Mouse (Mus musculus) embryonic facial prominence, embryonic 12.5 days (tissue): ENCODE results near the gene 1700056E22Rik. TPM values are rescaled to one million over a fixed set of nuclear protein-coding genes. Genes with fewer than 3 reads are reported as not detected.

Experiments used
- ATAC-seq: fragments of 200-750 bp; cut with Nextera tagmentation; 2 replicates; pipeline ENCODE4 v1.8.0; 2017; ENCODE audit not compliant: insufficient number of reproducible peaks, insufficient read depth, low FRiP score, low TSS enrichment
- H3K27ac ChIP-seq: fragments of 300-500 bp; sonication (generic); 2 replicates; pipeline ENCODE4 v1.5.1; 2016; ENCODE audit warnings: mild to moderate bottlenecking
- H3K27me3 ChIP-seq: fragments of 300-500 bp; sonication (generic); 2 replicates; pipeline ENCODE4 v1.6.1; 2016; ENCODE audit warnings: mild to moderate bottlenecking, moderate library complexity
- H3K36me3 ChIP-seq: fragments of 300-500 bp; sonication (generic); 2 replicates; pipeline ENCODE4 v1.6.1; 2016; ENCODE audit warnings: mild to moderate bottlenecking
- H3K4me1 ChIP-seq: fragments of 300-500 bp; sonication (generic); 2 replicates; pipeline ENCODE4 v1.6.1; 2016
- H3K4me2 ChIP-seq: fragments of 300-500 bp; sonication (generic); replicated peaks from 2 replicates; pipeline ENCODE4 v1.6.1; 2016; ENCODE audit warnings: mild to moderate bottlenecking, moderate library complexity
- H3K4me3 ChIP-seq: fragments of 300-500 bp; sonication (generic); 2 replicates; pipeline ENCODE4 v1.5.1; 2016; ENCODE audit warnings: mild to moderate bottlenecking
- H3K9ac ChIP-seq: fragments of 300-500 bp; sonication (generic); 2 replicates; pipeline ENCODE4 v1.6.1; 2016; ENCODE audit warnings: mild to moderate bottlenecking, moderate library complexity
- H3K9me3 ChIP-seq: fragments of 300-500 bp; sonication (generic); 2 replicates; pipeline ENCODE4 v1.6.1; 2016; ENCODE audit warnings: mild to moderate bottlenecking, moderate library complexity
- WGBS: fragments of 180-500 bp; shearing (Covaris S2); methylation state at CpG from one replicate; pipeline ENCODE4 v1.1.7; 2016; 5-methylcytosine and 5-hydroxymethylcytosine counted together
- polyA plus RNA-seq: library from polyadenylated mRNA; unstranded; fragments of >200 nt; fragmentation: Nextera tagmentation; extraction: Ambion mirVana; gene quantifications from 2 replicates; pipeline ENCODE4 v1.2.1, GENCODE M21; 2016

The 1700056E22Rik gene
- polyA plus RNA-seq, 1 experiment from 2014 or later = 1.0 TPM

DNA sequence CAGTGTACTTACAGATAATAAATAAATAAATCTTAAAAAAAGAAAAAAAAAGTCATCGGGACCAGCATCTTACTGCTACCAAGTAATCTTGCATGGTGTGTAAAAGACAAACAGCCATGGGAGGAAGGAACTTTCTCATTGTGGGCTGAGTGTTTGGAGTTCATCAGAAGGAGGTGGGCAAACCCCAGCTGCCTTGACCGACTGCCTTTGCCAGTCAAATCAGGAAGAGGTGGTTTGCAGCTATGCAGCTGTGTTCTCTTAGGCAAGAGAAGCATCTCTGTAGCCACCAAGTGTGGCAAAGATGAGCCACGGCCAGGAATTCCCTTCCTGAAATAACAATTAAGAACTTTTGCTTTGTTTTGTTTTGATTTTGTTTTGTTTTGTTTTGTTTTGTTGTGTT lies 20.0 kb downstream of the 1700056E22Rik start:
- Histone ChIP-seq H3K4me3 (no peak overlapping the region), H3K4me2 (no peak overlapping the region), H3K27me3 (no peaks in the 10 kb centered on the region), H3K9ac (no peak overlapping the region), H3K27ac (no peak overlapping the region), H3K36me3 (no peaks in the 10 kb centered on the region), H3K4me1 (no peaks in the 10 kb centered on the region), H3K9me3 (no peaks in the 10 kb centered on the region)
- 77% methylated on average over 3 of the region's 3 CpGs for WGBS
- no peak for ATAC-seq

DNA sequence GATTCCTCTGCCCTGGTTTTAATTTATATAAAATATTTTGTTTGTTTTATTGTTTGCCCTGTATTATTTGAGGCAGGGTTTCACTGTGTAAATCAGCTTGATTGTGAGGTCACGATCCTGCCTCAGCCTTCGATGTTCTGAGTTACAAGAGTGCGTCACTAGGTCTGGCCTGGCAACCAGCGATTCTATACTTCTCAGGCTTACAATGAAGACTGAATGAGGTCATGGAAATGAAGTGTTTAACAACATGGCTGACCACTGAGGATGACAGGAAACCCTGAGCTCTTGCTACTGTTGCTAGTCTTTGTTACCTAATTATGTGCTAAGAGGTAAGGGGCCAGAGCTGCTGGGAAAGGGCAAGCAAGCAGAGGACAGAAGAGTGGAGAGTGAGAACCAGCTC lies 21.0 kb downstream of the 1700056E22Rik start, which contains the start of gene Dusp10:
Gene Dusp10 (plus strand): TSS at position 197 of the 400 bp plus-strand sequence.
- Histone ChIP-seq H3K9ac (no peak within 1 kb of the TSS), H3K4me3 (no peak within 1 kb of the TSS), H3K4me2 (no peak within 1 kb of the TSS), H3K27me3 (no peaks in the 10 kb centered on the region), H3K36me3 (no peaks in the 10 kb centered on the region), H3K4me1 (no peaks in the 10 kb centered on the region), H3K27ac (no peak within 1 kb of the TSS), H3K9me3 (no peaks in the 10 kb centered on the region)
- WGBS = 93% methylated on average over 4 of the region's 4 CpGs
- no peak for ATAC-seq

- ATAC-seq = no peak
- H3K4me2 ChIP-seq = no peak overlapping the region
- no peak overlapping the region for H3K27ac ChIP-seq
- no peak overlapping the region for H3K9ac ChIP-seq
- H3K4me3 ChIP-seq = no peak overlapping the region
- no peaks in the 10 kb centered on the region for H3K27me3 ChIP-seq
- 93% methylated on average over 6 of the region's 6 CpGs for WGBS
- no peaks in the 10 kb centered on the region for H3K4me1 ChIP-seq
- no peaks in the 10 kb centered on the region for H3K9me3 ChIP-seq
- H3K36me3 ChIP-seq = no peaks in the 10 kb centered on the region
Measured at GRCm38 (mm10) chr1:184011311-184011710, 22.8 kb downstream of the 1700056E22Rik start.

DNA sequence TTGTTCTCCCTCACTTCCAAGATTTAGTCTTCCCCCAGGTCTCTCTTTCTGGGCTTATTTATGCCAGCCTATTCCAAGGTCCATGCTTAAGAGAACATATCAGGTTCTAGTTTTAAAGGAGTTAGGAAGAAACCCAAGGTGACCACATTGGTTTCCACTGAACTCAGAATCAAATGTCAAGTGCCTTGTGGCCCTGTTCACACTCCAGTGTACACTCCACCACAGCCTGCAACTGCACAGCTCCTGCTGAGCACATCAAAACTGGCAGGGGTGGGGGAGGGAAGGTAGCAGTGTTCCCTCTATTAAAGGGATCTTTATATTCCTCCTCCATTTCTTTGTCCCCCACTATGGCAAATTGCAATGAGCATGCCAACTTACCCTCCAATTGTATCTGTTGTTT lies 28.0 kb downstream of the 1700056E22Rik start:
- Histone ChIP-seq H3K9me3 (no peaks in the 10 kb centered on the region), H3K27ac (no peak overlapping the region), H3K4me1 (no peaks in the 10 kb centered on the region), H3K9ac (no peak overlapping the region), H3K27me3 (no peaks in the 10 kb centered on the region), H3K4me3 (no peak overlapping the region), H3K36me3 (no peaks in the 10 kb centered on the region), H3K4me2 (no peak overlapping the region)
- no peak for ATAC-seq

DNA sequence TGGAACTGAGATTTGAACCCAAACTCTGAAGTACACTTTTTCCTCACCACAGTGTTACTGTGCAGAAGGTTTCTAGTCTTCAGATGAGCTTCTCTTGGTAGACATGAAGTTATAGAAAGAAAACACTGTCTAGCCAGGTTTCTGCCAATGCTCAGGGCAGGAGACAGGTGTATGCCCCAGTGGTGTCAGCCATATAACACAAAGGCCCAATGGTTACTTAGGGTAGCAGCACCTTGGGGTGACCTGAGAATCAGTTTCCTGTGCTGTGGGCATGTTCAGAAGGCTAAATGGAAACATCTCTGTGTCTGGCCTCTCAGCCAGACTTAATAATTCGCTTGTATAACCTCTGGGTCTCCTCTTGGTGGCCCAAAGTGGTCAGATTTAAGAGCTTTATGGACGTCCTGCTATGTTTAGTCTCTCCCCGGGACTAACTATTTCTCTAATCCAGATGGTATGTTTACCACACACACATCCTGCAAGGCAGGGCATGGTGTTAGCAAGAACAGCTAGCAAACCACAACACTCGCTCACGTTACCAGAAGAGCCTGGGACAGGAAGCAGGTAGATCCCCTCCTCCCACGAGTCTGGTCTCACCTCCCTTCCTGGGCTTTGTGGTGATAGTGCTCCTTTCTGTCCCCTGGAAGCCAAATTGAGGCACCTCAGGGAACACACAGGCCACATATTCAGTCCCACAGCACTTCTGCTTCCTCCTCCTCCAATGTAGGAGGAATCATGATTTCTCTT lies 28.6 kb downstream of the 1700056E22Rik start:
- H3K27me3 ChIP-seq = no peaks in the 10 kb centered on the region
- no peak for ATAC-seq

GRCm38 (mm10) chr1:184004311-184004710 lies 29.8 kb downstream of the 1700056E22Rik start:
- Histone ChIP-seq H3K4me3 (no peak overlapping the region), H3K9ac (no peak overlapping the region), H3K27ac (no peak overlapping the region), H3K27me3 (no peaks in the 10 kb centered on the region), H3K4me2 (no peak overlapping the region), H3K9me3 (no peaks in the 10 kb centered on the region), H3K36me3 (no peaks in the 10 kb centered on the region), H3K4me1 (no peaks in the 10 kb centered on the region)
- WGBS = 53% methylated on average over 2 of the region's 2 CpGs
- ATAC-seq = no peak

More for the DNA sequence above, 28.6 kb downstream of the 1700056E22Rik start:
- Histone ChIP-seq H3K9me3 (no peaks in the 10 kb centered on the region), H3K4me1 (no peaks in the 10 kb centered on the region), H3K4me3 (no peak overlapping the region), H3K36me3 (no peaks in the 10 kb centered on the region), H3K9ac (no peak overlapping the region), H3K27ac (no peak overlapping the region), H3K4me2 (no peak overlapping the region)
- 59% methylated on average over 6 of the region's 6 CpGs for WGBS

- Histone ChIP-seq H3K27ac (no peak overlapping the region), H3K9me3 (no peaks in the 10 kb centered on the region), H3K36me3 (no peaks in the 10 kb centered on the region), H3K27me3 (no peaks in the 10 kb centered on the region), H3K4me3 (no peak overlapping the region), H3K4me1 (no peaks in the 10 kb centered on the region), H3K4me2 (no peak overlapping the region), H3K9ac (no peak overlapping the region)
- WGBS = 86% methylated on average over 2 of the region's 2 CpGs
- ATAC-seq = no peak
Measured at GRCm38 (mm10) chr1:184002470-184002869, 31.6 kb downstream of the 1700056E22Rik start.

DNA sequence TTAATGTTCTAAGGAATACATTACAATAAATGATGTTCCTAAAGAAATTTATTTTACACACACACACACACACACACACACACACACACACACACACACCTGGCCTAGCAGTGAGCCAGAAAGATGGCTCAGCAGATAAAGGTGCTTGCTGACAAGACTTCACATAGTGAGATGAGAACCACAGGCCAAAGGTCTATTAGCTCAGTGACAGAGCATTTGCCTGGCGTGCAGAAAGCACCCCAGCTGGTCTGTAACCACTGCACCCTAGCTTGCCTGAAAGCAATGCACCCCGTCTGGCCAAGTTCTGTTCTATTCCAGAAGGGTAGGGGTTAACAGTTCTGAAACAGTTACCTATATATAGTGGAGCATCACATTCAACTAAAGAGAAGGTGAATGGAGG lies 36.9 kb downstream of the 1700056E22Rik start:
- Histone ChIP-seq H3K36me3 (no peaks in the 10 kb centered on the region), H3K4me1 (no peaks in the 10 kb centered on the region), H3K9ac (no peak overlapping the region), H3K27ac (no peak overlapping the region), H3K27me3 (no peaks in the 10 kb centered on the region), H3K9me3 (no peaks in the 10 kb centered on the region), H3K4me2 (no peak overlapping the region), H3K4me3 (no peak overlapping the region)
- 78% methylated on average over 2 of the region's 2 CpGs for WGBS
- ATAC-seq = no peak

- no peaks in the 10 kb centered on the region for H3K4me1 ChIP-seq
- H3K9me3 ChIP-seq = no peaks in the 10 kb centered on the region
- no peaks in the 10 kb centered on the region for H3K36me3 ChIP-seq
- no peak for ATAC-seq
- no peak overlapping the region for H3K9ac ChIP-seq
- H3K4me3 ChIP-seq = no peak overlapping the region
- H3K27me3 ChIP-seq = no peaks in the 10 kb centered on the region
- WGBS = 91% methylated on average over 2 of the region's 2 CpGs
- H3K4me2 ChIP-seq = no peak overlapping the region
- no peak overlapping the region for H3K27ac ChIP-seq
Measured at GRCm38 (mm10) chr1:183991921-183992320, 42.2 kb downstream of the 1700056E22Rik start.

- no peak overlapping the region for H3K27ac ChIP-seq
- no peak overlapping the region for H3K4me3 ChIP-seq
- H3K9me3 ChIP-seq = no peaks in the 10 kb centered on the region
- no peaks in the 10 kb centered on the region for H3K4me1 ChIP-seq
- no peak overlapping the region for H3K4me2 ChIP-seq
- 95% methylated on average over 7 of the region's 7 CpGs for WGBS
- no peaks in the 10 kb centered on the region for H3K36me3 ChIP-seq
- H3K27me3 ChIP-seq = no peaks in the 10 kb centered on the region
- H3K9ac ChIP-seq = no peak overlapping the region
- no peak for ATAC-seq
Measured at GRCm38 (mm10) chr1:183987711-183988245, 46.3 kb downstream of the 1700056E22Rik start.
